Mouse (Mus musculus) stomach, postnatal 0 days (tissue): ENCODE results near the gene Slc35b2.

Experiments
- CTCF ChIP-seq: IDR thresholded peaks from 2 replicates; pipeline ENCODE4 v1.5.1; 2016; ENCODE audit warnings: antibody characterized with exemption, low read depth, mild to moderate bottlenecking, moderate library complexity
- EP300 ChIP-seq: optimal IDR thresholded peaks from 2 replicates; pipeline ENCODE3; 2016; ENCODE audit warnings: antibody characterized with exemption

- no peak for TF ChIP-seq CTCF
- TF ChIP-seq EP300: peak; percentile 14
Observed at GRCm38 (mm10) chr17:45573087-45573779, 9.6 kb downstream of the Slc35b2 start, which contains the start of gene Hsp90ab1.
